Mouse (Mus musculus): Measurements from ENCODE around the gene Ccdc92b. TPM values are rescaled to one million over a fixed set of nuclear protein-coding genes. Genes with fewer than 3 reads are reported as not detected.

The Ccdc92b gene
- total and polyA plus RNA-seq, 3 experiments = not detected

DNA sequence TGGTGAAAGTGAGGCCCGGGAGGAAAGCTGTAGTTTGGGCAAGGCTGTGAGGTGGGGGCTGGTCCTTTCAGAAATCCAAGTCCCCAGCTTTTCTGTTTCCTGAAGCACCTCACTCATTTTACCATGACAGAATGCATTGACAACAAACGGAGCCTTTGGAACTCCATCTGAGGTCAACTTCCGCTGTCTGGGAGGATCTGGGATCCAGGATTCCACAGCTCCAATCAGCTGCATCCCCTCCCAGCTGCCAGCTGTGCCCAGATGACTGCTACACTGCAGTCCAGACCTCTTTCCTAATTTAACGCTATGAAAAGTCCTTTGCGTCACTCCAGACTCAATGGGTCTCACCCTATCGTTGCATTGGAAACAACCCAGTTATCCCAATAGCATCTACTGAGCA lies 49.7 kb upstream of the Ccdc92b start:
- no peak overlapping the region for H3K4me3 ChIP-seq (replicated peaks in 1 of 3; ENCODE audit: low read depth in 2 of 3, low read length in 2 of 3, poor library complexity in 1 of 3)
- H3K27me3 ChIP-seq (replicated peaks) = peaks cover 76% of the 10 kb centered on the region
- in situ Hi-C loops (cut with MboI; ENCODE audit: low pct_ligation_motif_present, low pct_unique_long_range_greater_than_20kb, low sequenced_read_pairs) = no loop called here
- H3K4me1 ChIP-seq (ENCODE audit: control insufficient read depth in 1 of 2, insufficient read depth in 2 of 2) = peaks cover 6 to 10% of the 10 kb centered on the region in 2 experiments
- dilution Hi-C loops (cut with MboI; ENCODE audit: extremely low pct_ligation_motif_present, extremely low pct_unique_long_range_greater_than_20kb, low sequenced_read_pairs) = no loop called here
- no peaks in the 10 kb centered on the region for H3K36me3 ChIP-seq (replicated peaks in 1 of 2; ENCODE audit: control insufficient read depth in 1 of 2, insufficient read depth in 1 of 2, low read length in 1 of 2)
- no peaks in the 10 kb centered on the region for H3K79me2 ChIP-seq (replicated peaks; ENCODE audit: control insufficient read depth, extremely low read depth, insufficient read depth, poor library complexity, severe bottlenecking)
- H3K9me3 ChIP-seq (replicated peaks; ENCODE audit: low read length) = no peaks in the 10 kb centered on the region
- H3K9ac ChIP-seq (ENCODE audit: insufficient read depth, low read depth) = no peak overlapping the region
- no peak overlapping the region for H3K27ac ChIP-seq (ENCODE audit: insufficient read depth, low read depth)
- H3K4me2 ChIP-seq (ENCODE audit: insufficient read depth, low read depth, poor library complexity, severe bottlenecking) = no peak overlapping the region
- no peak for DNase-seq (ENCODE audit: extremely low read depth)
- TF ChIP-seq MAX (IDR thresholded peaks at IDR 0.05; ENCODE audit: low read length) (no peak), USF2 (conservative IDR thresholded peaks at IDR 0.05; ENCODE audit: low read depth, low read length) (no peak), CHD1 (IDR thresholded peaks at IDR 0.05; ENCODE audit: low read depth, low read length) (no peak), POLR2AphosphoS2 (IDR thresholded peaks at IDR 0.05; ENCODE audit: low read depth, low read length) (no peak), JUN (IDR thresholded peaks at IDR 0.05; ENCODE audit: insufficient read depth, low read depth, low read length) (no peak), CHD2 (IDR thresholded peaks at IDR 0.05; ENCODE audit: low read length) (no peak), MYC (IDR thresholded peaks at IDR 0.05; ENCODE audit: low read depth, low read length) (no peak), HCFC1 (IDR thresholded peaks at IDR 0.05; ENCODE audit: low read depth, low read length) (no peak), TCF12 (IDR thresholded peaks at IDR 0.05; ENCODE audit: low read depth, low read length) (no peak), GABPA (IDR thresholded peaks at IDR 0.05; ENCODE audit: insufficient replicate concordance, low read depth, low read length) (no peak), MEF2A (IDR thresholded peaks at IDR 0.05; ENCODE audit: borderline replicate concordance, low read depth, low read length) (no peak)

DNA sequence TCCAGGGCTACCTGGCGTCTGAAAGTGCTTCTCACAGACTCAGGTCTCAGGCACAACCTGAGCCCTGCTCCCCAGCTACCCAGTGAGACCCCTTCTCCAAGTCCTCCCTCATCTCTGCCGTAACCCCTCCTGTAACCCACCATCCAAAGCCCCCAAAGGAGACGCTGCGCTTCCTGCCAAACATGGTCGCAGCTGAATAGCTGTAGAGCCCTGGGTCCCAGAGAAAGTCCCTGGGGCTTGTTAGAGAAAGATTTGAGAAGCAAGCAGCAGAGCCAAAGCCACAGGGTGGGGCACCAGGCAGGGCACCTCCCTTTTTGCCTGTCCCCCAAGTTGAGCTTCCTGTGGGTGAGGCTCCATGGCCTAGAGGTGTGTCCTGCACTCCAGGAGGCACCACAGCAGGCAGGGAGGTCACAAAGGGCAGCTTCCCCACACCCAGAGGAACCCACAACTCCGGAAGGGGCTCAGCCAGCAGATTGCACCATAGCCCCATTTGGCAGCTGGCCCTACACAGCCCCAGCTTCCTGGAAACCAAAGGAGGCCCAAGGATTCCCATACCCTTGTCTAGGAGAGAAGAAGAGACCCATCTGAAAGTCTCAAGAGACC lies 46.8 kb upstream of the Ccdc92b start:
- Histone ChIP-seq H3K4me1 (ENCODE audit: control insufficient read depth in 1 of 2, insufficient read depth in 2 of 2) (peaks cover 10 to 11% of the 10 kb centered on the region in 2 experiments), H3K4me3 (replicated peaks in 1 of 3; ENCODE audit: low read depth in 2 of 3, low read length in 2 of 3, poor library complexity in 1 of 3) (no peak overlapping the region), H3K9ac (ENCODE audit: insufficient read depth, low read depth) (no peak overlapping the region), H3K27ac (ENCODE audit: insufficient read depth, low read depth) (no peak overlapping the region), H3K79me2 (replicated peaks; ENCODE audit: control insufficient read depth, extremely low read depth, insufficient read depth, poor library complexity, severe bottlenecking) (no peaks in the 10 kb centered on the region), H3K36me3 (replicated peaks in 1 of 2; ENCODE audit: control insufficient read depth in 1 of 2, insufficient read depth in 1 of 2, low read length in 1 of 2) (no peaks in the 10 kb centered on the region), H3K9me3 (replicated peaks; ENCODE audit: low read length) (no peaks in the 10 kb centered on the region), H3K4me2 (ENCODE audit: insufficient read depth, low read depth, poor library complexity, severe bottlenecking) (no peak overlapping the region), H3K27me3 (replicated peaks) (peaks cover 77% of the 10 kb centered on the region)
- in situ Hi-C loops (cut with MboI; ENCODE audit: low pct_ligation_motif_present, low pct_unique_long_range_greater_than_20kb, low sequenced_read_pairs) = no loop called here
- dilution Hi-C loops (cut with MboI; ENCODE audit: extremely low pct_ligation_motif_present, extremely low pct_unique_long_range_greater_than_20kb, low sequenced_read_pairs) = no loop called here
- TF ChIP-seq EP300 (IDR thresholded peaks at IDR 0.05; ENCODE audit: low read length) (no peak), ELF1 (IDR thresholded peaks at IDR 0.05; ENCODE audit: low read depth, low read length) (no peak), POLR2A (IDR thresholded peaks at IDR 0.05; ENCODE audit: low read depth, low read length) (no peak), CHD2 (IDR thresholded peaks at IDR 0.05; ENCODE audit: low read length) (no peak), NELFE (IDR thresholded peaks at IDR 0.05; ENCODE audit: low read depth, low read length) (no peak), SIN3A (IDR thresholded peaks at IDR 0.05; ENCODE audit: low read length) (no peak), JUND (conservative IDR thresholded peaks at IDR 0.05; ENCODE audit: low read depth, low read length) (no peak)
- DNase-seq (ENCODE audit: extremely low read depth) = no peak

Data from CH12.LX (cell line).